Mouse (Mus musculus): ENCODE results near the gene Lmf1. TPM values are rescaled to one million over a fixed set of nuclear protein-coding genes. Genes with fewer than 3 reads are reported as not detected.
A peak's percentile ranks its signal among the peaks of the same experiment; 100 is the strongest.

Gene Lmf1
- polyA plus RNA-seq, 1 experiment from 2014 or later = 28.2 TPM

DNA sequence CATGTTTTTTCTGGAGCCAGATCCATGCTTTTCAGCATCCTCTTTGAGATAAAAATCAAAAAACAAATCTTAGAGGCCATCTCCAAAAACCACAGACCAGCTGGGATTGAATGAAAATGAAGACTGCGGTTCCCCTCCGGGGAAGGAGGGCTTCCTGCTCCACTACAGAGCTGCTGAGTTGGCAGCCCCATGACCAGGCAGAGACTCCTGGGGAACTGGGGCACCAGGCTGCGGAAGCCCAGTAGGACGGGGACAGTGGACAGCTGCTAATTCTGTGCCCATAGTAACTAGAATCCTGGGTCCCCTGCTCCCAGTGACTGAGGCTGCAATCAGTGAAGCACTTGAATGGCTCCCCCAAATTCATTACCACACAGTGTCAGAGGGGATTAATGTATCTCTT is 102.8 kb downstream of the Lmf1 start:
- ATAC-seq = no peak
- Histone ChIP-seq H3K27me3 (replicated peaks; ENCODE audit: control insufficient read depth, insufficient read depth, low read length) (no peaks in the 10 kb centered on the region), H3K27ac (ENCODE audit: low read depth, low read length) (no peak overlapping the region), H3K36me3 (ENCODE audit: control insufficient read depth, insufficient read depth, low read length) (no peaks in the 10 kb centered on the region), H3K4me2 (ENCODE audit: low read length) (no peak overlapping the region), H3K9ac (ENCODE audit: low read depth, low read length) (no peak overlapping the region), H3K4me1 (ENCODE audit: control insufficient read depth, insufficient read depth, low read depth, low read length) (peaks cover 5% of the 10 kb centered on the region), H3K4me3 (ENCODE audit: low read length) (no peak overlapping the region), H3K9me3 (ENCODE audit: control insufficient read depth, low read length) (no peaks in the 10 kb centered on the region)
- WGBS = 74% methylated on average over 4 of the region's 4 CpGs

DNA sequence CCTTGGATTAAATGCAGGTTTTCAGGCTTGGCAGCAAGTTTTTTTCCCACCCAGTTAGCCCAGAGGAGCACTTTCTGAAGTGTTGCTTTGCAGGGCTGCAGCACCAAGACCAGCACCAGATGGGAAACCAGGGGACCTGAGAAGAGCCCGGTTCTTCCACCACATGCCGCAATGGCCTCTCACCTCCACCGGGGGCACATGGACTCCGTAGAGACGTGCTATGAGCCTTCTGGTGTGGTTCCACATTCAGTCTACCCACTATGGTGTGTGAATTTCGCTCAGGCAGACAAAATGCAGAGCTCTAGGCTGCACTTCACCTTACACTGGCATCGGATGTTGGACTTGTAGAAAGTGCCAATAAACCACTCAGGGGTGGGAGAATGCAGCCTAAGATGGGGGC is 107.4 kb downstream of the Lmf1 start:
- Histone ChIP-seq H3K27me3 (replicated peaks; ENCODE audit: control insufficient read depth, insufficient read depth, low read length) (no peaks in the 10 kb centered on the region), H3K9me3 (ENCODE audit: control insufficient read depth, low read length) (no peaks in the 10 kb centered on the region), H3K4me3 (ENCODE audit: low read length) (no peak overlapping the region), H3K4me1 (ENCODE audit: control insufficient read depth, insufficient read depth, low read depth, low read length) (no peaks in the 10 kb centered on the region), H3K9ac (ENCODE audit: low read depth, low read length) (no peak overlapping the region), H3K36me3 (ENCODE audit: control insufficient read depth, insufficient read depth, low read length) (no peaks in the 10 kb centered on the region), H3K4me2 (ENCODE audit: low read length) (no peak overlapping the region), H3K27ac (ENCODE audit: low read depth, low read length) (no peak overlapping the region)
- no peak for ATAC-seq
- WGBS = 53% methylated on average over 7 of the region's 7 CpGs

DNA sequence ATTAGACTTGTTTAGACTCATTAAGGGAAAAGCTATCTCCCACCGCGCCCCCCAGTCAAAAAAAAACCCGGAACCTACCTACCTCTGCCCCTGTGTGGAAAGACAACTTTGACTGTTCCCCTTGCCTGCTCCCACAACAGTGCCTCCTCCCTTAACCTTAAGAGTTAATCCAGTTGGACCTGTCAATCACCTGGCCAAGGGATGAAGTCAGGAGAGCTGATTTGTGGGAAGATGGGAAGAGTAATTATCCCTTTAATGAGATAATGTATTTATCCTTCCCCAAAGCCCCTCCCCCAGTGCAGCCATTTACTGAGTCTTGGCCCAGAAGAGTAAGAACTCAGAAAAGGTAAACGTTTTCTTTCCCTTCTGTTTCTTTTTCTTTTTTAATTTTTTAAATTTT is 110.0 kb downstream of the Lmf1 start:
- no peak overlapping the region for H3K27ac ChIP-seq (ENCODE audit: low read depth, low read length)
- H3K9ac ChIP-seq (ENCODE audit: low read depth, low read length) = no peak overlapping the region
- no peak overlapping the region for H3K4me3 ChIP-seq (ENCODE audit: low read length)
- H3K36me3 ChIP-seq (ENCODE audit: control insufficient read depth, insufficient read depth, low read length) = no peaks in the 10 kb centered on the region
- 82% methylated on average over 4 of the region's 4 CpGs for WGBS
- no peak overlapping the region for H3K4me2 ChIP-seq (ENCODE audit: low read length)
- no peaks in the 10 kb centered on the region for H3K9me3 ChIP-seq (ENCODE audit: control insufficient read depth, low read length)
- H3K27me3 ChIP-seq (replicated peaks; ENCODE audit: control insufficient read depth, insufficient read depth, low read length) = no peaks in the 10 kb centered on the region
- no peak for ATAC-seq
- no peaks in the 10 kb centered on the region for H3K4me1 ChIP-seq (ENCODE audit: control insufficient read depth, insufficient read depth, low read depth, low read length)

DNA sequence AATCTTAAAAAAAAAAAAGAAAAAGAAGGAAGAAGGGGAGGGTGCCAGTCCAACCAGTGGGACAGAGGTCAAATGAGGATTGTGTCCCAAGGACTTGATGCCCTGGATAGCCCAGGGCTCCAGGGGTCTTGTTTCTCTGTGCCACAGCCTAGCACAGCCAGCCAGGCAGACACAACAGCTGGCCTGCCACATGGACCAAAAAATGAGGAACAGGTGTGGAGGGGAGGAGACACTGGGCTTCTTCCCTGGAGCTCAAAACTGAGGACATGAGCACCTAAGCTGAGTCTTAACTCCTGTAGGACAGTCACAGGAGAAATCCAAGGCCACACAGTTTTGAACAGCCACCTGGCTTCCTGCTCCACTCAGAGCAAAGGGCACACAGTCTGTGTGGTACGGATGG is 117.4 kb downstream of the Lmf1 start:
- Histone ChIP-seq H3K4me2 (ENCODE audit: low read length) (no peak overlapping the region), H3K9ac (ENCODE audit: low read depth, low read length) (no peak overlapping the region), H3K4me3 (ENCODE audit: low read length) (no peak overlapping the region), H3K4me1 (ENCODE audit: control insufficient read depth, insufficient read depth, low read depth, low read length) (no peaks in the 10 kb centered on the region), H3K27me3 (replicated peaks; ENCODE audit: control insufficient read depth, insufficient read depth, low read length) (no peaks in the 10 kb centered on the region), H3K36me3 (ENCODE audit: control insufficient read depth, insufficient read depth, low read length) (no peaks in the 10 kb centered on the region), H3K9me3 (ENCODE audit: control insufficient read depth, low read length) (no peaks in the 10 kb centered on the region), H3K27ac (ENCODE audit: low read depth, low read length) (no peak overlapping the region)
- WGBS = 42% methylated on average over 1 of the region's 1 CpGs
- ATAC-seq = no peak

DNA sequence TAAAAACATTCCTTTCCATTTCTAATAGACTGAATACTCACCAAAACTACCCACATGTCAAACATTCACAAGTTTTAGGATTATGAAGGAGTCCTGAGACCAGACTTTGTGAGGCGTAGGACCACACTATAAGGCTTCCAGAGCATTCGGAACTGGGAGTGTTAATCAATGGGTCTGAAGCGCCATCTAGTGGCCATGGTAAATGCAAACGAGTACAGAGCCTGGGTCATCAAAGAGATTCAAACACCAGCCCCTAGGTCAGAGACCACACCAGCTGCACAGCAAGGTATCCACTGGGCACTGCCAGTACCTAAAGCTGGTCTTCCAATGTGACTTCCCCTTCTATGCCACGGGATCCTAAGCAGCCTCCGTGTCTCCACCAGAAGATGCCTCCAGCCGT is 119.6 kb downstream of the Lmf1 start:
- 11% methylated on average over 7 of the region's 7 CpGs for WGBS
- Histone ChIP-seq H3K4me2 (ENCODE audit: low read length) (no peak overlapping the region), H3K27ac (ENCODE audit: low read depth, low read length) (no peak overlapping the region), H3K27me3 (replicated peaks; ENCODE audit: control insufficient read depth, insufficient read depth, low read length) (no peaks in the 10 kb centered on the region), H3K9me3 (ENCODE audit: control insufficient read depth, low read length) (no peaks in the 10 kb centered on the region), H3K36me3 (ENCODE audit: control insufficient read depth, insufficient read depth, low read length) (no peaks in the 10 kb centered on the region), H3K4me1 (ENCODE audit: control insufficient read depth, insufficient read depth, low read depth, low read length) (no peaks in the 10 kb centered on the region), H3K4me3 (ENCODE audit: low read length) (no peak overlapping the region), H3K9ac (ENCODE audit: low read depth, low read length) (no peak overlapping the region)
- peak; percentile 68; the same call in 1 of the 2 replicates for ATAC-seq

DNA sequence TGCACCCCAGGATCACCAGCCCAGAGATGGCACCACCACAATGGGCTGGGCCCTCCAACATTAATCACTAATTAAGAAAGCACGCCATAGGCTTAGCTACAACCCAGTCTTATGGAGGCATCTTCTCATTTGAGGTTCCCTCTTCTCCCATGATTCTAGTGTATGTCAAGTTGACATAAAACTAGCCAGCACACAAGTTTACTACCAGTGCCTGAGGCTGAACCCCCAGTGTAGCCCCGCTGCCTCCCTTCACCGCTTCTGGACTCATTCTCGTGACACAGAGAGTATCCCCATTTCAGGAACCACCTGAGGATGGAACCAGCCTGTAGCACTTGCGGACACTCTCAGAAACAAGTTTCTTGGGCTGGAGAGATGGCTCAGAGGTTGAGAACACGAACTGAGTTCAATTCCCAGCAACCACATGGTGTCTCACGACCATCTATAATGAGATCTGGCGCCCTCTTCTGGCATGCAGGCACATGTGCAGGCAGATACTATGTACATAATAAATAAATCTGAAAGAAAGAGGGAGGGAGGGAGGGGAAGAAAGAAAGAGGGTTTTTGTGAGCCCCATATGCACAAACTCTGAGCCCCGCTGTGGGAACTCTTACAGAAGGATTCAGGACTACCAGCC is 122.1 kb downstream of the Lmf1 start:
- WGBS = 61% methylated on average over 9 of the region's 9 CpGs
- Histone ChIP-seq H3K9me3 (ENCODE audit: control insufficient read depth, low read length) (no peaks in the 10 kb centered on the region), H3K4me3 (ENCODE audit: low read length) (no peak overlapping the region), H3K27ac (ENCODE audit: low read depth, low read length) (no peak overlapping the region), H3K36me3 (ENCODE audit: control insufficient read depth, insufficient read depth, low read length) (no peaks in the 10 kb centered on the region), H3K9ac (ENCODE audit: low read depth, low read length) (no peak overlapping the region), H3K4me2 (ENCODE audit: low read length) (no peak overlapping the region), H3K4me1 (ENCODE audit: control insufficient read depth, insufficient read depth, low read depth, low read length) (no peaks in the 10 kb centered on the region), H3K27me3 (replicated peaks; ENCODE audit: control insufficient read depth, insufficient read depth, low read length) (no peaks in the 10 kb centered on the region)
- ATAC-seq = no peak

DNA sequence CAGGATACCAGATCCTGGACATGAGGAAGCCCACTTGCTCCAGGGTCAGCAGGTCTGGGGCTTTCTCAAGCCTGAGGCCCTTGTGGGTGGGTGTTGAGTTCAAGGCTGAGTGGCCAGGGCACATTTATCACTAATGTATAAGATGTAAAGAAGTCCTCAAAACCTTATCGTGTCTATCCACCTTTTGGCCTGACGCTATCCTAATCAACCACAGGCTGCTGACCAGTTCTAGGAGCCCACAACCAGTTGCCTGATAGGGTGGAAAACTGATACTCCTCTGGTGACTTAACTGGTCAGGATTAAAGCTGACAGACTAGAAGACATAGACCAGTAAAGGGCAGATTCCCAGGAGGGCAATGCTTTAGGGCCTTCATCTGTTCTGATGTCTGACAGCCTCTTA is 131.1 kb downstream of the Lmf1 start:
- 95% methylated on average over 2 of the region's 2 CpGs for WGBS
- no peak overlapping the region for H3K4me3 ChIP-seq (ENCODE audit: low read length)
- ATAC-seq = no peak
- H3K4me2 ChIP-seq (ENCODE audit: low read length) = no peak overlapping the region
- no peaks in the 10 kb centered on the region for H3K27me3 ChIP-seq (replicated peaks; ENCODE audit: control insufficient read depth, insufficient read depth, low read length)
- no peaks in the 10 kb centered on the region for H3K9me3 ChIP-seq (ENCODE audit: control insufficient read depth, low read length)
- no peak overlapping the region for H3K9ac ChIP-seq (ENCODE audit: low read depth, low read length)
- no peaks in the 10 kb centered on the region for H3K36me3 ChIP-seq (ENCODE audit: control insufficient read depth, insufficient read depth, low read length)
- H3K27ac ChIP-seq (ENCODE audit: low read depth, low read length) = no peak overlapping the region
- no peaks in the 10 kb centered on the region for H3K4me1 ChIP-seq (ENCODE audit: control insufficient read depth, insufficient read depth, low read depth, low read length)

DNA sequence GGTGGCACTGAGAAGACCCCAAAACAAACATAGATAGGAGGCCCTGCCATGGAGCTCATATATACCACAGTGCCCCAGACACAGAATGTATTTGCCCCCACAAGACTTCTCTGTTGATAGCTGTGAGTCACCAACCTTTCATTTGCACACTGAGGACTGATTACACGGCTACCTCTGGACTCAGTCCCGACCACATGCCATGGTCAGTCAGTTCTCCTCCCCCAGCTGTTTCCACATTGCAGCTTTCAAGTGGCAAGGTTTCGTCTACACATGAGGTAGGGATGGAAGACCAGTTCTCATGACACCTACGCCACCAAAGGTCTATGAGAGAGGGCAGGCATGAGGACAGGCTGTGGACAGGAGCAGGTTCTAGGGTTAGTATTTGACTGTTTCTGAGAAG is 132.3 kb downstream of the Lmf1 start:
- Histone ChIP-seq H3K36me3 (ENCODE audit: control insufficient read depth, insufficient read depth, low read length) (no peaks in the 10 kb centered on the region), H3K4me3 (ENCODE audit: low read length) (no peak overlapping the region), H3K4me2 (ENCODE audit: low read length) (no peak overlapping the region), H3K9me3 (ENCODE audit: control insufficient read depth, low read length) (no peaks in the 10 kb centered on the region), H3K27me3 (replicated peaks; ENCODE audit: control insufficient read depth, insufficient read depth, low read length) (peaks cover 6% of the 10 kb centered on the region; the same call in 1 of the 2 replicates), H3K9ac (ENCODE audit: low read depth, low read length) (no peak overlapping the region), H3K27ac (ENCODE audit: low read depth, low read length) (no peak overlapping the region), H3K4me1 (ENCODE audit: control insufficient read depth, insufficient read depth, low read depth, low read length) (no peaks in the 10 kb centered on the region)
- 93% methylated on average over 4 of the region's 4 CpGs for WGBS
- no peak for ATAC-seq

Measured in hindbrain, embryonic 16.5 days (tissue).